Mouse (Mus musculus) ES-E14 (cell line): ENCODE measurements around the gene Stat2.

Experiments used
- HCFC1 ChIP-seq: IDR thresholded peaks from 2 replicates; pipeline ENCODE4 v1.6.1; 2012; ENCODE audit warnings: low read length, inconsistent platforms, borderline replicate concordance; ENCODE audit not compliant: insufficient read depth
- MAFK ChIP-seq: IDR thresholded peaks from 2 replicates; pipeline ENCODE4 v1.6.1; 2014; ENCODE audit warnings: mild to moderate bottlenecking, low read depth, low read length, inconsistent platforms; ENCODE audit not compliant: insufficient read depth
- ZNF384 ChIP-seq: IDR thresholded peaks from 2 replicates; pipeline ENCODE4 v1.6.1; 2012; ENCODE audit warnings: low read depth, low read length, inconsistent platforms

DNA sequence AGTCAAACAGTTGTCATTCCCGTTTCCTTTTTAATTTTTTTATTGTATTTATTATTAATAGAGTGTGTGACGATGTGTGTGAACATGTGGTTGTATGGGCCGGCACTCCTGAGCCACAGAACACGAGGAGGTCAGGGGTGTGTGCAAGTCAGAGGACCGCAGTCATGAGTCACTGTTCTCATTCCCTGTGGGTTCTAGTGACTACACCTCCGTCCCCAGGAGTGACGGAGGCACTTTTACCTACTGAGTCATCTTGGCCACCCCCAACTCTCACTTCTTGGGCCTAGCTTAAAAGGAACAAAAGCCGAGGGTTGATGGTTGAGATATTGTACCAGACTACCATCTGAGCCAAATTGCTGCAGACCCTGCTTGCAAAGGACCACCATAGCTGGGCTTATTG lies 14.0 kb upstream of the Stat2 start:
- TF ChIP-seq MAFK (no peak), ZNF384 (no peak), HCFC1 (no peak)
